Mouse (Mus musculus): ENCODE measurements around the gene Dpp9. TPM values are rescaled to one million over a fixed set of nuclear protein-coding genes. Genes with fewer than 3 reads are reported as not detected.
A peak's percentile ranks its signal among the peaks of the same experiment; 100 is the strongest.
"Not testable (repeated sequence)": the region's sequence is repeated elsewhere in the genome, so short reads cannot be mapped to it uniquely, and the experiment has no call there.

Gene Dpp9
- polyA plus RNA-seq, 1 experiment from 2014 or later, result 42.5 TPM

DNA sequence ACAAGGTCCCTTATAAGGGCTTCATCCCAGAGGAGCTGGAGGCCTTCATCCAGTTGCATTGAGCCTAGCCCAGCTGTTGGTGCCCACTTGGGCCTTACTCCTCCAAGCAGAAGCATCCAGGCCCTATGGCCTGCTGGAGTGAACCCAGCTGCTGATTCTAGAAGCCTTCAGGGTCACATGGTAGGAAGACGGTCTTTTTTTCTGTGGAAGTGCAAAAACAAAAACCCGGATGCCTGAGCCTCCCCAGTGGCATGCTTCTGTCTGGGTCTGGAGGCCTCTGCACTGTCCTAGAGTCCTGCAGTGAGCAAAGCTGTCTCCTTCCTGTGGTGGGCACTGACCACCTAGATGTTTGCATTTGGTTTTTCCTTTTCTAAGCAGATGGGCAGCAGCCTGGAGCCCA lies 40.1 kb upstream of the Dpp9 start:
- not testable (repeated sequence) for H3K4me3 ChIP-seq (ENCODE audit: low read depth, low read length); H3K27ac ChIP-seq (ENCODE audit: low read depth, low read length); DNase-seq (ENCODE audit: low spot score); H3K4me1 ChIP-seq (ENCODE audit: control insufficient read depth, insufficient read depth, low read length); H3K9ac ChIP-seq (ENCODE audit: low read length); H3K27me3 ChIP-seq (ENCODE audit: control insufficient read depth, insufficient read depth, low read length); H3K4me2 ChIP-seq (ENCODE audit: low read depth); ATAC-seq (ENCODE audit: insufficient read depth, low FRiP score, low TSS enrichment); H3K9me3 ChIP-seq (ENCODE audit: control insufficient read depth, low read length); H3K36me3 ChIP-seq (ENCODE audit: control insufficient read depth, insufficient read depth, low read length)
- WGBS, result 69% methylated on average over 2 of the region's 2 CpGs

DNA sequence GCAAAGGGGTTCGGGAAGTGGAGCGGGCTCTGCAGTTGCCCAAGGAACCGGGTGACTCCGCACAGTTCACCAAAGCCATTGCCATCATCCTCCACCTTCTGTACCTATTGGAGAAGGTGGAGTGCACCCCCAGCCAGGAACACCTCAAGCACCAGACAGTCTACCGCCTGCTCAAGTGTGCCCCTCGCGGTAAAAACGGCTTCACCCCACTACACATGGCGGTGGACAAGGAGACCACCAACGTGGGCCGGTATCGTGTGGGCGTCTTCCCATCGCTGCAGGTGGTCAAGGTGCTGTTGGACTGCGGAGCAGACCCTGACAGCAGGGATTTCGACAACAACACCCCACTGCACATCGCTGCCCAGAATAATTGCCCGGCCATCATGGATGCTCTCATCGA lies 39.6 kb upstream of the Dpp9 start:
- not testable (repeated sequence) for H3K9me3 ChIP-seq (ENCODE audit: control insufficient read depth, low read length); H3K4me3 ChIP-seq (ENCODE audit: low read depth, low read length); H3K4me1 ChIP-seq (ENCODE audit: control insufficient read depth, insufficient read depth, low read length); H3K27me3 ChIP-seq (ENCODE audit: control insufficient read depth, insufficient read depth, low read length); H3K9ac ChIP-seq (ENCODE audit: low read length); H3K36me3 ChIP-seq (ENCODE audit: control insufficient read depth, insufficient read depth, low read length); H3K4me2 ChIP-seq (ENCODE audit: low read depth); H3K27ac ChIP-seq (ENCODE audit: low read depth, low read length); ATAC-seq (ENCODE audit: insufficient read depth, low FRiP score, low TSS enrichment); DNase-seq (ENCODE audit: low spot score)
- WGBS, result 93% methylated on average over 19 of the region's 19 CpGs

DNA sequence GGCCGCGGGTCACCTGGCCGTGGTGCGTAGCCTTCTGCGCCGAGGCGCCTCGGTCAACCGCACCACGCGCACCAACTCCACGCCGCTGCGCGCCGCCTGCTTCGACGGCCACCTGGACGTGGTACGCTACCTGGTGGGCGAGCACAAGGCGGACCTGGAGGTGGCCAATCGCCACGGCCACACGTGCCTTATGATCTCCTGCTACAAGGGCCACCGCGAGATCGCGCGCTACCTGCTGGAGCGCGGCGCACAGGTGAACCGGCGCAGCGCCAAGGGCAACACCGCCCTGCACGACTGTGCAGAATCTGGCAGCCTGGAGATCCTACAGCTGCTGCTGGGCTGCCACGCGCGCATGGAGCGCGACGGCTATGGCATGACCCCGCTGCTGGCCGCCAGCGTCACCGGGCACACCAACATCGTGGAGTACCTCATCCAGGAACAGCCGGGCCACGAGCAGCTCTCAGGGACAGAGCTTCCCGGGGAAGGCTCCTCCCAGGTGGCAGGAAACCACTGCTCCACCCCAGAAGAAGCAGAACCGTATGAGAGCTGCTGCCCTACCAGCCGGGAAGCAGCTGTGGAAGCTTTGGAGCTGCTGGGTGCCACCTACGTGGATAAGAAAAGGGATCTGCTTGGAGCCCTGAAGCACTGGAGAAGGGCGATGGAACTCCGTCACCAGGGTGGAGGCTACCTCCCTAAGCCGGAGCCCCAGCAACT lies 38.6 kb upstream of the Dpp9 start:
- 16% methylated on average over 46 of the region's 58 CpGs for WGBS
- no peak for DNase-seq (ENCODE audit: low spot score)
- Histone ChIP-seq H3K9ac (ENCODE audit: low read length) (peak overlapping the region; percentile 56), H3K27me3 (ENCODE audit: control insufficient read depth, insufficient read depth, low read length) (no peaks in the 10 kb centered on the region), H3K4me1 (ENCODE audit: control insufficient read depth, insufficient read depth, low read length) (peaks cover 8% of the 10 kb centered on the region; the same call in 1 of the 2 replicates), H3K27ac (ENCODE audit: low read depth, low read length) (no peak overlapping the region), H3K4me2 (ENCODE audit: low read depth) (peak overlapping the region; percentile 90), H3K36me3 (ENCODE audit: control insufficient read depth, insufficient read depth, low read length) (no peaks in the 10 kb centered on the region; the same call in 1 of the 2 replicates), H3K9me3 (ENCODE audit: control insufficient read depth, low read length) (no peaks in the 10 kb centered on the region), H3K4me3 (ENCODE audit: low read depth, low read length) (peak overlapping the region; percentile 80)
- ATAC-seq (ENCODE audit: insufficient read depth, low FRiP score, low TSS enrichment), result no peak

DNA sequence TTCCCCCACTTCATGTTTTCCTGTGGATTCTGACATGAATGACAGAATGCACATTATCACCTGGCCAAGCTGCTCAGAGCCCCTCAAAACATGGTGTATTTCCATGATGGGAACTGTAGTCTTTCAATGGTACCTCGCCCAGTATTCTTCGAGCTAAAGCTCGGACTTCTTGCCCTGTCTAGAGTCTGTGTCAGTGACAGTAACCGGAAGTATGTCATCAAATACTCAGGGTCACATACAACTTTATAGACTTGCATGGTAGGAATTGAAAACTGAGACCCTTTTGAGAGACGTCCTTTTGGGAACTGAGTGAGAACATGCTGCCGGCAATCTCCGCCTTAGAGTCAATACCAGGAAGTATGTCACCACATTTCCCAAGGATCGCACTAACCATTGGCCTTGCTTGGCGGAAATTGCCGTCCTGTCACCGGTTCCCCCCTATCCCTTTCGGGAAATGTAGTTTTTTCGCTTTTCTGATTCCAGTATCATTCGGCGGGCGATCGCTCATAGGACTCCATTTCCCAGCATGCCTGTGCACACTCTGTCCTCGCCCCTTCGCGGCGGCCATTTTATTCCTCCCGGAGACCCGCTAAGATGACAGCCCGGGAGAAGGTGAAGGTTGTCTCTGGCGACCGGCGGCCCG lies 37.7 kb upstream of the Dpp9 start, which contains the start of gene Fem1a:
Gene Fem1a, plus strand, starts transcription at position 572 of the 643 bp plus-strand sequence.
- peak within 1 kb of the TSS; percentile 51; the same call in 1 of the 2 replicates for H3K27ac ChIP-seq (ENCODE audit: low read depth, low read length)
- no peaks in the 10 kb centered on the region; the same call in 1 of the 2 replicates for H3K36me3 ChIP-seq (ENCODE audit: control insufficient read depth, insufficient read depth, low read length)
- WGBS, result under 1% methylated on average over 28 of the region's 28 CpGs

DNA sequence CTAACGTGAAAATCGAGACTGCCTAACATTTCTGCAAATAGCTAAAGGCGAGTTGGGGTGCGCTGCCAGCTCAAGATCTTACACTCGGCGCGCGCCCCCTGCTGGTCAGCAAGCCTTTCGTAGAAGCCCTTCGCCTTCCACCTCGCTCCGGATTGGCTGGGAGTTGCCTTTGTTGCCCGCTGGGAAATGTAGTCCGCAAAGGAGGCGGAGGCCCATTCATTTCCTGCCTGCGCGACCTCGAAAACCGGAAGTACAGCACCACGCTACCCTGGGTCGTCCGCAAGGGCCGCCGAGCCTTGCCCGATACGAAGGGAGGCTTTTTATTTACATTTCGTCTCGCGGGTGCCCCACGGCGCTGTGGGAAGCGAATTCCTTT lies 37.1 kb upstream of the Dpp9 start:
- Histone ChIP-seq H3K9ac (ENCODE audit: low read length) (peak overlapping the region; percentile 38; the same call in 1 of the 2 replicates), H3K27ac (ENCODE audit: low read depth, low read length) (peak overlapping the region; percentile 51; the same call in 1 of the 2 replicates), H3K27me3 (ENCODE audit: control insufficient read depth, insufficient read depth, low read length) (no peaks in the 10 kb centered on the region), H3K36me3 (ENCODE audit: control insufficient read depth, insufficient read depth, low read length) (no peaks in the 10 kb centered on the region; the same call in 1 of the 2 replicates), H3K4me3 (ENCODE audit: low read depth, low read length) (peak overlapping the region; percentile 80), H3K9me3 (ENCODE audit: control insufficient read depth, low read length) (no peaks in the 10 kb centered on the region), H3K4me2 (ENCODE audit: low read depth) (peak overlapping the region; percentile 72), H3K4me1 (ENCODE audit: control insufficient read depth, insufficient read depth, low read length) (peaks cover 11% of the 10 kb centered on the region; the same call in 1 of the 2 replicates)
- peak; percentile 97 for DNase-seq (ENCODE audit: low spot score)
- under 1% methylated on average over 32 of the region's 32 CpGs for WGBS
- ATAC-seq (ENCODE audit: insufficient read depth, low FRiP score, low TSS enrichment), result peak; percentile 92

More for the DNA sequence above, 37.7 kb upstream of the Dpp9 start, which contains the start of gene Fem1a:
- no peaks in the 10 kb centered on the region for H3K27me3 ChIP-seq (ENCODE audit: control insufficient read depth, insufficient read depth, low read length)
- ATAC-seq (ENCODE audit: insufficient read depth, low FRiP score, low TSS enrichment) (peak; percentile 92), DNase-seq (ENCODE audit: low spot score) (peak; percentile 92)
- peak within 1 kb of the TSS; percentile 90 for H3K4me2 ChIP-seq (ENCODE audit: low read depth)
- peak within 1 kb of the TSS; percentile 56 for H3K9ac ChIP-seq (ENCODE audit: low read length)
- H3K9me3 ChIP-seq (ENCODE audit: control insufficient read depth, low read length), result no peaks in the 10 kb centered on the region
- peaks cover 8% of the 10 kb centered on the region; the same call in 1 of the 2 replicates for H3K4me1 ChIP-seq (ENCODE audit: control insufficient read depth, insufficient read depth, low read length)
- H3K4me3 ChIP-seq (ENCODE audit: low read depth, low read length), result peak within 1 kb of the TSS; percentile 80

DNA sequence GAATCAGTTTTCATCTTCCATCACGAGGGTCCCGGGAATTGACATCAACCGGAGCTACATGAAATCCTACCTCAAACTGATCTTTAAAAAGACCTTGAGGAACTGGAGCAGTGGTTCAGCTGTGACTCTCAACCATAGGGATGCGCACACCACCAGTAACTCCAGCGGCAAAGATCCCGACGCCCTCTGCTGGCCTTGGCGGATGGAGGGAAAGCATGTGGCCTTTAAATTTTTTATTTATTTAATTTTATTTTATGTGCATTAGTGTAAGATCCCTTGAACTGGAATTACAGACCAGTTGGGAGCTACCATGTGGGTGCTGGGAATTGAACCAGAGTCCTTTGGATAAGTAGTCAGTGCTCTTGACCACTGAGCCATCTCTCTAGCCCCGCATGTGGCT lies 36.7 kb upstream of the Dpp9 start:
- 20% methylated on average over 9 of the region's 9 CpGs for WGBS
- Histone ChIP-seq H3K36me3 (ENCODE audit: control insufficient read depth, insufficient read depth, low read length) (no peaks in the 10 kb centered on the region; the same call in 1 of the 2 replicates), H3K4me2 (ENCODE audit: low read depth) (peak overlapping the region; percentile 2), H3K27me3 (ENCODE audit: control insufficient read depth, insufficient read depth, low read length) (no peaks in the 10 kb centered on the region), H3K4me3 (ENCODE audit: low read depth, low read length) (no peak overlapping the region), H3K4me1 (ENCODE audit: control insufficient read depth, insufficient read depth, low read length) (peaks cover 13% of the 10 kb centered on the region; the same call in 1 of the 2 replicates), H3K9me3 (ENCODE audit: control insufficient read depth, low read length) (no peaks in the 10 kb centered on the region), H3K27ac (ENCODE audit: low read depth, low read length) (no peak overlapping the region), H3K9ac (ENCODE audit: low read length) (no peak overlapping the region)
- DNase-seq (ENCODE audit: low spot score) (peak; percentile 47), ATAC-seq (ENCODE audit: insufficient read depth, low FRiP score, low TSS enrichment) (peak; percentile 3; the same call in 1 of the 2 replicates)

DNA sequence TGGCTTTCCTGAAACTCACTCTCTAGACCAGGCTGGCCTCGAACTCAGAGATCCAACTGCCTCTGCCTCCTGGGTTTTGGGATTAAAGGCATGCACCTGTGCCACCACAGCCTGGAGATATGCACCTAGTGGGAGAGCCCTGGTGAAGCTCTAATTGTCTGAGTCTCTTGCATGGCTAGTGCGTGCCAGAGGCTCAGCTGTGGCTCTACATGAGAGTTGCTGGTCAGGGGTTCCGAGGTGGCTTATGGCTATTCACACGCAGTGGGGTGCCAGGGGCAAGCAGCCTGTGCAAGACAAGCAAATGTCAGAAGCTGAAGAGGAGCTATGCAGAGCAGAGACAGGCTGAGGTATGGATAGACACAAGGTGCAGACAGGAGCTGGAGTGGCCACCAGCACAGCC lies 36.0 kb upstream of the Dpp9 start:
- no peaks in the 10 kb centered on the region; the same call in 1 of the 2 replicates for H3K36me3 ChIP-seq (ENCODE audit: control insufficient read depth, insufficient read depth, low read length)
- H3K9me3 ChIP-seq (ENCODE audit: control insufficient read depth, low read length), result no peaks in the 10 kb centered on the region
- peaks cover 9% of the 10 kb centered on the region; the same call in 1 of the 2 replicates for H3K4me1 ChIP-seq (ENCODE audit: control insufficient read depth, insufficient read depth, low read length)
- no peak overlapping the region for H3K4me2 ChIP-seq (ENCODE audit: low read depth)
- no peak overlapping the region for H3K9ac ChIP-seq (ENCODE audit: low read length)
- DNase-seq (ENCODE audit: low spot score) (no peak), ATAC-seq (ENCODE audit: insufficient read depth, low FRiP score, low TSS enrichment) (no peak)
- H3K4me3 ChIP-seq (ENCODE audit: low read depth, low read length), result no peak overlapping the region
- 83% methylated on average over 4 of the region's 4 CpGs for WGBS
- no peaks in the 10 kb centered on the region for H3K27me3 ChIP-seq (ENCODE audit: control insufficient read depth, insufficient read depth, low read length)
- H3K27ac ChIP-seq (ENCODE audit: low read depth, low read length), result no peak overlapping the region

DNA sequence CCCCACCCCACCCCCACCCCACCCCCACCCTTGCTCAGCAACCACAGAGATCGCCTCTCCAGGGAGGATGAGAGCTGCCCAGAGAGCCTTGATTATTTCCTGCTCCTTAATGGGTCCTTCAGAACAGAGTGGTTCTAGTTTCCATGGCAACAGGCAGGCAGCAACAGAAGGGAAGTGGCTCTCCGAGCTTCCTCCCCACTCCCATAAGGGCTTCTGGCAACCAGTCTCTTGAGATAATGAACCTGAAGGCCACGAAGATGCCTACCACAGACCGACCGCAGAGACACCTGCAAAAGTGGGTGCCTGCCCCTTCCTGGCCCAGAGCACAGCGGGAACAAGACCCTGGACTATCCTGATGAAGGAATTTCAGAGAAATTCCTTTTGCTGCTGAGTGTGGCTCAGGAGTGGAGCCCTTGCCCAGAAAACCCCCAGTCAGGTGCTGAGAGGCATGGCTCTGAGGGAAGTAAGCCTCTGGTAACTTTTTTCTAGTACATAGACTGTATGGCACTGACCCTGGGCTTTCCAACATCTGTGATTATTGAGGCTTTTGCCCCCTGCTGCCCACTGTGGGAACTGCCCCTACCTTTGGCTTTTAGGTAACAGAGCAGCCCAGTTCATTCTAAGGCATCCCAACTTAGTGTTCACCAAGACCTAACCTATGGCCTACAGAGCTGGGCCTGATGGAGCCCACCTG lies 32.6 kb upstream of the Dpp9 start:
- ATAC-seq (ENCODE audit: insufficient read depth, low FRiP score, low TSS enrichment) (peak; percentile 25; the same call in 1 of the 2 replicates), DNase-seq (ENCODE audit: low spot score) (peak; percentile 76)
- Histone ChIP-seq H3K27me3 (ENCODE audit: control insufficient read depth, insufficient read depth, low read length) (no peaks in the 10 kb centered on the region), H3K4me2 (ENCODE audit: low read depth) (no peak overlapping the region), H3K36me3 (ENCODE audit: control insufficient read depth, insufficient read depth, low read length) (no peaks in the 10 kb centered on the region), H3K9me3 (ENCODE audit: control insufficient read depth, low read length) (no peaks in the 10 kb centered on the region), H3K27ac (ENCODE audit: low read depth, low read length) (no peak overlapping the region), H3K4me1 (ENCODE audit: control insufficient read depth, insufficient read depth, low read length) (peaks cover 6% of the 10 kb centered on the region; the same call in 1 of the 2 replicates), H3K4me3 (ENCODE audit: low read depth, low read length) (no peak overlapping the region), H3K9ac (ENCODE audit: low read length) (no peak overlapping the region)
- WGBS, result 31% methylated on average over 6 of the region's 6 CpGs

All from neural tube, embryonic 11.5 days (tissue).